ENCODE assay signal across 10 mouse cellular contexts in the genomic region with DNA sequence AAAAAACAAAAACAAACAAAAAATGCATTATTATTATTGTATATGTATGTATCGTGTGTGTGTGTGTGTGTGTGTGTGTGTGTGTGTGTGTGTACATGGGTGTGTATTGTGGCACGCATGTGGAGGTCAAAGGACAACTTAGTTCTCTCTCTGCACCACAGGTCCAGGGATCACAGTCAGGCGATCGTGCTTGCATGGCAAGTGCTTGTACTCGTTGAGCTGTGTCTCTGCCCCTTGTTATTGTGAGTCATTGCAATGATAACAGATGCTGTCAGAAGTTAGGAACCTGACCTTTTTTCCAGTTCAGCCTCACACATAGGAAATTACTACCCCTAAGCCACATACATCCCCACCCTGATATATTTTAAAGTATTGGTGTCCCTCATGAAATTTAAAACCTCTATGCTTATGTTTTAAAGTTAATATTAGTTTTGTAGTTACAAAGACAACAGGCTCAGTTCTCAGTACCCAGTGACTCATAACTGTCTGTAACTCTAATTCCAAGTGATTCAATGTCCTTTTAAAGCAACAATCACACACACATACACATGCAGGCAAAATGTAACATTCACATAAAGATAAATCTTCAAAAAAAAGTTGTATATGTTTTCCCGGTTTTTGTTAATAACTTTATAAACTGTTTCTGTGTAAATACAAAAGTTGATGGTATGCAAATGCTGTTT. TPM values are rescaled to one million over a fixed set of nuclear protein-coding genes. Genes with fewer than 3 reads are reported as not detected.
A peak's percentile ranks its signal among the peaks of the same experiment; 100 is the strongest.
DNase-seq lines count a peak whose midpoint lies in the region; ATAC-seq lines count a peak whose summit lies in the region.
"Had no signal": no experiment of that assay in that cellular context is flagged by ENCODE, and none has a peak within 500 bp of the region (broad histone marks: within the 10 kb centered on the region; RNA-seq: fewer than 3 reads in every experiment).

No protein-coding gene starts in this region.

- 51% methylated on average over 6 of the region's 6 CpGs for WGBS in kidney, embryonic 15.5 days
- 54% methylated on average over 6 of the region's 6 CpGs for WGBS in intestine, embryonic 15.5 days
- 75% methylated on average over 6 of the region's 6 CpGs for WGBS in hindbrain, embryonic 11.5 days

- no peak overlapping the region for H3K4me2 ChIP-seq in kidney, embryonic 15.5 days
- no peak overlapping the region for H3K4me2 ChIP-seq in intestine, embryonic 15.5 days (replicated peaks)
- no peak overlapping the region for H3K4me2 ChIP-seq in hindbrain, embryonic 11.5 days (replicated peaks; ENCODE audit: low read depth, low read length)
- H3K4me2 ChIP-seq: hindbrain, embryonic 13.5 days; limb, embryonic 12.5 days had no signal

- ATAC-seq in kidney, embryonic 15.5 days (replicated peaks; ENCODE audit: low FRiP score) = 0 out of 2 replicates have a peak, but pooled peaks have one; percentile 49
- peak; percentile 82 for ATAC-seq in intestine, embryonic 15.5 days
- no peak for ATAC-seq in hindbrain, embryonic 11.5 days (ENCODE audit: low FRiP score)

- no peaks in the 10 kb centered on the region for H3K36me3 ChIP-seq in kidney, embryonic 15.5 days
- no peaks in the 10 kb centered on the region for H3K36me3 ChIP-seq in intestine, embryonic 15.5 days
- H3K36me3 ChIP-seq in hindbrain, embryonic 11.5 days (ENCODE audit: control insufficient read depth, insufficient read depth, low read length) = no peaks in the 10 kb centered on the region
- H3K36me3 ChIP-seq: hindbrain, embryonic 13.5 days; limb, embryonic 12.5 days had no signal

- no peaks in the 10 kb centered on the region for H3K27me3 ChIP-seq in kidney, embryonic 15.5 days
- no peaks in the 10 kb centered on the region for H3K27me3 ChIP-seq in intestine, embryonic 15.5 days (replicated peaks)
- H3K27me3 ChIP-seq in hindbrain, embryonic 11.5 days (ENCODE audit: control insufficient read depth, insufficient read depth, low read length) = no peaks in the 10 kb centered on the region
- H3K27me3 ChIP-seq: hindbrain, embryonic 13.5 days; limb, embryonic 12.5 days had no signal

- H3K4me3 ChIP-seq in kidney, embryonic 15.5 days (replicated peaks) = no peak overlapping the region
- no peak overlapping the region for H3K4me3 ChIP-seq in intestine, embryonic 15.5 days (replicated peaks)
- H3K4me3 ChIP-seq in hindbrain, embryonic 11.5 days (ENCODE audit: low read depth, low read length) = no peak overlapping the region
- H3K4me3 ChIP-seq: hindbrain, embryonic 13.5 days; limb, embryonic 12.5 days had no signal

- no peak for DNase-seq in kidney, postnatal 10 days
- DNase-seq in 416B (ENCODE audit: low read depth) = peak; percentile 81
- DNase-seq in Muller cell, postnatal 12 days (ENCODE audit: inconsistent ontology term) = peak; percentile 42
- DNase-seq in hindbrain, embryonic 11.5 days (ENCODE audit: low spot score) = no peak
- DNase-seq in embryo, embryonic 10 days (ENCODE audit: low spot score) = no peak
- DNase-seq: lung, postnatal 10 days had no signal

- no peak overlapping the region for H3K9ac ChIP-seq in kidney, embryonic 15.5 days
- no peak overlapping the region for H3K9ac ChIP-seq in intestine, embryonic 15.5 days
- H3K9ac ChIP-seq in hindbrain, embryonic 11.5 days (ENCODE audit: low read depth, low read length) = no peak overlapping the region
- H3K9ac ChIP-seq: hindbrain, embryonic 13.5 days; limb, embryonic 12.5 days had no signal

- no peaks in the 10 kb centered on the region for H3K4me1 ChIP-seq in kidney, embryonic 15.5 days
- 0 out of 2 replicates have a peak, but pooled peaks cover 3% of the 10 kb centered on the region for H3K4me1 ChIP-seq in intestine, embryonic 15.5 days (replicated peaks)
- H3K4me1 ChIP-seq in hindbrain, embryonic 11.5 days (replicated peaks; ENCODE audit: control insufficient read depth, insufficient read depth, low read length) = no peaks in the 10 kb centered on the region
- H3K4me1 ChIP-seq: hindbrain, embryonic 13.5 days; limb, embryonic 12.5 days had no signal

- no peaks in the 10 kb centered on the region for H3K9me3 ChIP-seq in kidney, embryonic 15.5 days (replicated peaks)
- H3K9me3 ChIP-seq in intestine, embryonic 15.5 days = no peaks in the 10 kb centered on the region
- H3K9me3 ChIP-seq in hindbrain, embryonic 11.5 days (ENCODE audit: control insufficient read depth, low read length) = no peaks in the 10 kb centered on the region
- H3K9me3 ChIP-seq: hindbrain, embryonic 13.5 days; limb, embryonic 12.5 days had no signal

- no peak overlapping the region for H3K27ac ChIP-seq in kidney, embryonic 15.5 days
- H3K27ac ChIP-seq in intestine, embryonic 15.5 days = no peak overlapping the region
- no peak overlapping the region for H3K27ac ChIP-seq in hindbrain, embryonic 11.5 days (ENCODE audit: low read depth, low read length)
- H3K27ac ChIP-seq: hindbrain, embryonic 13.5 days; limb, embryonic 12.5 days had no signal

RNA-seq across cellular contexts. Expression of gene Mpp5, which starts 20.5 kb away (rescaled TPM):
- polyA plus RNA-seq in kidney, embryonic 15.5 days (2015; fragmentation: Nextera tagmentation; extraction: Ambion mirVana) = 22.2 and 26.4 TPM in 2 replicates
- polyA plus RNA-seq in intestine, embryonic 15.5 days (2015; fragmentation: Nextera tagmentation; extraction: Ambion mirVana) = 21.5 and 25.3 TPM in 2 replicates
- 26.9 and 32.3 TPM in 2 replicates for polyA plus RNA-seq in hindbrain, embryonic 11.5 days (2014; fragmentation: Nextera tagmentation; extraction: Ambion mirVana)

Comparison
In these comparisons a context has a peak if more than half of its experiments do, and no peak if none do; other contexts are left out.
1. DNase-seq: peak in 416B (single experiment) and Muller cell, postnatal 12 days (single experiment); none in kidney, postnatal 10 days (single experiment), hindbrain, embryonic 11.5 days (single experiment) and embryo, embryonic 10 days (single experiment).